In genomic region chr10:62449364-62450279, GRCm38 (mm10) we compare ENCODE assay signal across 8 mouse cellular contexts. TPM values are rescaled to one million over a fixed set of nuclear protein-coding genes. Genes with fewer than 3 reads are reported as not detected.
DNase-seq lines count a peak whose midpoint lies in the region; ATAC-seq and TF ChIP-seq lines count a peak whose summit lies in the region.

Gene 4930507D05Rik (plus strand): TSS chr10:62449489.
Gene Supv3l1 (minus strand): TSS chr10:62449738.

- no peaks in the 10 kb centered on the region for H3K9me3 ChIP-seq in erythroblast, embryonic 14.5 days (ENCODE audit: control insufficient read depth, low read length)
- H3K9me3 ChIP-seq in heart, embryonic 11.5 days (replicated peaks; ENCODE audit: control insufficient read depth, low read length) = no peaks in the 10 kb centered on the region
- H3K9me3 ChIP-seq in kidney, embryonic 16.5 days (ENCODE audit: low read length) = no peaks in the 10 kb centered on the region

- H3K79me3 ChIP-seq in C2C12 (ENCODE audit: low read depth) = peaks cover 18% of the 10 kb centered on the region

- peak within 1 kb of the TSS; percentile 81 for H3K27ac ChIP-seq in heart, embryonic 11.5 days (ENCODE audit: low read depth, low read length)
- peak within 1 kb of the TSS; percentile 81 for H3K27ac ChIP-seq in kidney, embryonic 16.5 days (ENCODE audit: low read length)
- H3K27ac ChIP-seq in liver, adult 2 months (replicated peaks; ENCODE audit: insufficient read depth, low read depth, low read length) = peak within 1 kb of the TSS; percentile 89

- WGBS in heart, embryonic 11.5 days (ENCODE audit: insufficient replicate concordance) = under 1% methylated on average over 73 of the region's 73 CpGs
- under 1% methylated on average over 73 of the region's 73 CpGs for WGBS in kidney, embryonic 16.5 days
- under 1% methylated on average over 69 of the region's 73 CpGs for WGBS in liver, adult 2 months

- no peak for TF ChIP-seq CTCF in C2C12 (IDR thresholded peaks at IDR 0.05; ENCODE audit: control insufficient read depth, insufficient read depth, insufficient read length)
- no peak for TF ChIP-seq CTCF in brain, embryonic 14.5 days (IDR thresholded peaks at IDR 0.05; ENCODE audit: borderline replicate concordance, extremely low read depth, insufficient read depth, insufficient read length)
- TF ChIP-seq CTCF in liver, adult 2 months (IDR thresholded peaks at IDR 0.05; ENCODE audit: low read depth, low read length) = no peak

- peaks cover 38% of the 10 kb centered on the region for H3K79me2 ChIP-seq in C2C12 (ENCODE audit: control insufficient read depth, insufficient read depth)
- H3K79me2 ChIP-seq in liver, adult 2 months (ENCODE audit: control insufficient read depth, insufficient read depth, low read length) = peaks cover 6% of the 10 kb centered on the region; the same call in 1 of the 2 replicates
- peaks cover 18% of the 10 kb centered on the region for H3K79me2 ChIP-seq in myocyte (ENCODE audit: control insufficient read depth, insufficient read depth)

- H3ac ChIP-seq in C2C12 (ENCODE audit: control insufficient read depth, insufficient read length, low read depth) (peak within 1 kb of the TSS; percentile 99), myocyte (ENCODE audit: control insufficient read depth, insufficient read length) (peak within 1 kb of the TSS; percentile 76)

- peaks cover 40% of the 10 kb centered on the region for H3K4me1 ChIP-seq in erythroblast, embryonic 14.5 days (ENCODE audit: control insufficient read depth)
- peaks cover 12% of the 10 kb centered on the region for H3K4me1 ChIP-seq in heart, embryonic 11.5 days (ENCODE audit: control insufficient read depth, insufficient read depth, low read length)
- peaks cover 17% of the 10 kb centered on the region for H3K4me1 ChIP-seq in kidney, embryonic 16.5 days (ENCODE audit: insufficient read depth, low read length)
- H3K4me1 ChIP-seq in liver, adult 2 months (ENCODE audit: control insufficient read depth, insufficient read depth, low read length) = peaks cover 6% of the 10 kb centered on the region; the same call in 1 of the 2 replicates

- DNase-seq in brain, embryonic 14.5 days (ENCODE audit: low read depth) = peak; percentile 98
- peak; percentile 91 for DNase-seq in liver, adult 2 months (ENCODE audit: extremely low read depth, low read depth, low spot score)
- peak; percentile 92 for DNase-seq in splenic B cell, adult 2 months (ENCODE audit: low read depth, low spot score)

- peak; percentile 57; the same call in 1 of the 2 replicates for TF ChIP-seq POLR2A in brain, embryonic 14.5 days (IDR thresholded peaks at IDR 0.05; ENCODE audit: borderline replicate concordance, extremely low read depth, insufficient read depth, insufficient read length, poor library complexity, severe bottlenecking)
- TF ChIP-seq POLR2A in liver, adult 2 months (IDR thresholded peaks at IDR 0.05; ENCODE audit: extremely low read depth, insufficient read depth, low read length) = 0 out of 2 replicates have a peak, but pooled peaks have one; percentile 21
- peak; percentile 49 for TF ChIP-seq POLR2A in myocyte (IDR thresholded peaks at IDR 0.05; ENCODE audit: insufficient read length, low read depth)

- H3K9ac ChIP-seq in heart, embryonic 11.5 days (ENCODE audit: low read depth, low read length) = peak within 1 kb of the TSS; percentile 95
- H3K9ac ChIP-seq in kidney, embryonic 16.5 days (replicated peaks; ENCODE audit: low read length) = peak within 1 kb of the TSS; percentile 92
- peak within 1 kb of the TSS; percentile 95 for H3K9ac ChIP-seq in liver, adult 2 months (ENCODE audit: low read depth, low read length)

- peak; percentile 82 for ATAC-seq in heart, embryonic 11.5 days (replicated peaks; ENCODE audit: insufficient number of reproducible peaks, low FRiP score, low TSS enrichment)
- peak; percentile 90 for ATAC-seq in kidney, embryonic 16.5 days (ENCODE audit: low FRiP score, low TSS enrichment)

- H3K4me3 ChIP-seq in C2C12 (ENCODE audit: insufficient read depth, poor library complexity, severe bottlenecking) (peak within 1 kb of the TSS; percentile 97), myocyte (peak within 1 kb of the TSS; percentile 93)
- peak within 1 kb of the TSS; percentile 98 for H3K4me3 ChIP-seq in erythroblast, embryonic 14.5 days (replicated peaks)
- peak within 1 kb of the TSS; percentile 90 for H3K4me3 ChIP-seq in heart, embryonic 11.5 days (ENCODE audit: low read depth, low read length)
- peak within 1 kb of the TSS; percentile 95 for H3K4me3 ChIP-seq in kidney, embryonic 16.5 days (ENCODE audit: low read length)
- H3K4me3 ChIP-seq in liver, adult 2 months (ENCODE audit: insufficient read depth, low read depth, low read length) = peak within 1 kb of the TSS; percentile 99

- H3K4me2 ChIP-seq in heart, embryonic 11.5 days = peak within 1 kb of the TSS; percentile 58
- H3K4me2 ChIP-seq in kidney, embryonic 16.5 days (replicated peaks; ENCODE audit: low read depth, low read length) = peak within 1 kb of the TSS; percentile 73
- peak within 1 kb of the TSS; percentile 99 for H3K4me2 ChIP-seq in myocyte (ENCODE audit: low read depth)

- H3K36me3 ChIP-seq in C2C12 (ENCODE audit: control insufficient read depth, insufficient read depth) (peaks cover 47% of the 10 kb centered on the region), myocyte (ENCODE audit: control insufficient read depth, insufficient read depth) (peaks cover 5% of the 10 kb centered on the region)
- H3K36me3 ChIP-seq in erythroblast, embryonic 14.5 days (ENCODE audit: control insufficient read depth) = peaks cover 51% of the 10 kb centered on the region
- peaks cover 7% of the 10 kb centered on the region for H3K36me3 ChIP-seq in heart, embryonic 11.5 days (ENCODE audit: control insufficient read depth, insufficient read depth, low read length)
- H3K36me3 ChIP-seq in kidney, embryonic 16.5 days (ENCODE audit: insufficient read depth, low read length) = peaks cover 30% of the 10 kb centered on the region
- peaks cover 16% of the 10 kb centered on the region for H3K36me3 ChIP-seq in liver, adult 2 months (ENCODE audit: control insufficient read depth, insufficient read depth, low read length)
- peaks cover 4% of the 10 kb centered on the region for H3K36me3 ChIP-seq in splenic B cell, adult 2 months (ENCODE audit: control insufficient read depth, insufficient read depth, low read length, poor library complexity, severe bottlenecking)

- H3K27me3 ChIP-seq in C2C12 (ENCODE audit: control insufficient read depth, insufficient read depth, insufficient read length) = no peaks in the 10 kb centered on the region
- no peaks in the 10 kb centered on the region for H3K27me3 ChIP-seq in erythroblast, embryonic 14.5 days (ENCODE audit: control insufficient read depth)
- H3K27me3 ChIP-seq in heart, embryonic 11.5 days (ENCODE audit: control insufficient read depth, insufficient read depth, low read length) = no peaks in the 10 kb centered on the region
- H3K27me3 ChIP-seq in kidney, embryonic 16.5 days (ENCODE audit: insufficient read depth, low read length) = no peaks in the 10 kb centered on the region
- no peaks in the 10 kb centered on the region for H3K27me3 ChIP-seq in liver, adult 2 months (ENCODE audit: control insufficient read depth, insufficient read depth, low read length)
- no peaks in the 10 kb centered on the region for H3K27me3 ChIP-seq in myocyte (ENCODE audit: control insufficient read depth, insufficient read depth, insufficient read length)
- H3K27me3 ChIP-seq in splenic B cell, adult 2 months (ENCODE audit: control insufficient read depth, insufficient read depth, low read length, poor library complexity, severe bottlenecking) = no peaks in the 10 kb centered on the region

TF ChIP-seq in C2C12, 6 proteins besides CTCF, POLR2A, EP300 and RAD21:
- TF ChIP-seq USF1 (IDR thresholded peaks at IDR 0.05; ENCODE audit: low read depth) (peak; percentile 100), CEBPB (IDR thresholded peaks at IDR 0.05; ENCODE audit: low read depth) (no peak), MAX (IDR thresholded peaks at IDR 0.05) (peak; percentile 99)

TF ChIP-seq in myocyte, 11 proteins besides CTCF, POLR2A, EP300 and RAD21:
- TF ChIP-seq SRF (IDR thresholded peaks at IDR 0.05; ENCODE audit: control insufficient read depth, insufficient read length, low read depth) (peak; percentile 86), USF1 (IDR thresholded peaks at IDR 0.05; ENCODE audit: low read depth) (peak; percentile 99), MYOD1 (IDR thresholded peaks at IDR 0.05; ENCODE audit: control insufficient read depth in 1 of 3, insufficient read length in 2 of 3, low read depth in 2 of 3) (no peak), TCF3 (IDR thresholded peaks at IDR 0.05; ENCODE audit: insufficient read length, low read depth) (no peak), MYOG (IDR thresholded peaks at IDR 0.05; ENCODE audit: control insufficient read depth in 1 of 3, insufficient read depth in 1 of 3, insufficient read length in 2 of 3, low read depth in 2 of 3) (no peak), MAX (IDR thresholded peaks at IDR 0.05; ENCODE audit: low read depth) (peak; percentile 99), E2F4 (IDR thresholded peaks at IDR 0.05; ENCODE audit: insufficient read depth) (no peak), TCF12 (IDR thresholded peaks at IDR 0.05; ENCODE audit: insufficient read depth, poor library complexity, severe bottlenecking) (no peak), REST (IDR thresholded peaks at IDR 0.05; ENCODE audit: insufficient read depth, insufficient read length) (no peak), POLR2AphosphoS2 (IDR thresholded peaks at IDR 0.05; ENCODE audit: insufficient read length, low read depth) (peak; percentile 51)

RNA-seq across cellular contexts. Expression of gene 4930507D05Rik, which starts in this region (rescaled TPM):
- polyA plus RNA-seq in C2C12 (2012; fragmentation: generic; extraction: Trizol) (0.21 TPM), myocyte (2012; fragmentation: generic; extraction: Trizol) (0.20 TPM)
- polyA plus RNA-seq in brain, embryonic 14.5 days (2012; rRNA removed) = 0.95 and 0.97 TPM in 2 replicates
- not detected in 2 replicates for polyA plus RNA-seq in erythroblast, embryonic 14.5 days (2012)
- polyA plus RNA-seq in heart, embryonic 11.5 days (2014; fragmentation: Nextera tagmentation; extraction: Ambion mirVana) = 0.54 and 1.0 TPM in 2 replicates
- 0.66 and 0.99 TPM in 2 replicates for polyA plus RNA-seq in kidney, embryonic 16.5 days (2015; fragmentation: Nextera tagmentation; extraction: Ambion mirVana)
- 0.09 and 0.27 TPM in 2 replicates for total RNA-seq in liver, adult 2 months (2014; rRNA removed)
- 0.12 TPM in 1 of 2 replicates, not detected in the other for polyA plus RNA-seq in liver, adult 2 months (2012; rRNA removed)

RNA-seq across cellular contexts. Expression of gene Supv3l1, which starts in this region (rescaled TPM):
- polyA plus RNA-seq in C2C12 (2012; fragmentation: generic; extraction: Trizol) (28.7 TPM), myocyte (2012; fragmentation: generic; extraction: Trizol) (30.6 TPM)
- polyA plus RNA-seq in brain, embryonic 14.5 days (2012; rRNA removed) = 28.3 and 29.9 TPM in 2 replicates
- polyA plus RNA-seq in erythroblast, embryonic 14.5 days (2012) = 1.4 and 2.5 TPM in 2 replicates
- 31.9 and 32.5 TPM in 2 replicates for polyA plus RNA-seq in heart, embryonic 11.5 days (2014; fragmentation: Nextera tagmentation; extraction: Ambion mirVana)
- polyA plus RNA-seq in kidney, embryonic 16.5 days (2015; fragmentation: Nextera tagmentation; extraction: Ambion mirVana) = 32.3 and 32.5 TPM in 2 replicates
- total RNA-seq in liver, adult 2 months (2014; rRNA removed) = 18.8 and 19.1 TPM in 2 replicates
- polyA plus RNA-seq in liver, adult 2 months (2012; rRNA removed) = 10.5 and 12.1 TPM in 2 replicates

Comparison
In these comparisons a context has a peak if more than half of its experiments do, and no peak if none do; other contexts are left out.
1. Peak in every context shown above with its lines: DNase-seq, ATAC-seq, H3K4me3 ChIP-seq and H3K27ac ChIP-seq.